Mouse (Mus musculus) megakaryocyte, adult 5-6 weeks (primary cell): ENCODE measurements around the gene Atxn2l. TPM values are rescaled to one million over a fixed set of nuclear protein-coding genes. Genes with fewer than 3 reads are reported as not detected.

Source experiments
- ATAC-seq: 2 replicates; pipeline ENCODE4 v1.8.0; 2016; ENCODE audit warnings: mild to moderate bottlenecking, inconsistent platforms; ENCODE audit not compliant: poor library complexity, severe bottlenecking
- total RNA-seq, 2 experiments: library from RNA; stranded (forward) in 1 of 2; stranded (reverse) in 1 of 2; fragments of 153-499, 151-499 nt in 1 of 2; fragments of 221-1000, 200-1000 nt in 1 of 2; gene quantifications; 2 replicates each; pipeline versions ENCODE4 v1.2.3 to v1.2.4; 2015 to 2017

The Atxn2l gene
- total RNA-seq (2015) (75.5 and 84.4 TPM in 2 replicates), total RNA-seq (2017) (26.1 and 40.5 TPM in 2 replicates)

GRCm38 (mm10) chr7:126503273-126503878 is at the start of gene Atxn2l:
Gene Atxn2l, minus strand, starts transcription at chr7:126503437.
- ATAC-seq: peak; percentile 87

GRCm38 (mm10) chr7:126545631-126546030 is 42.4 kb upstream of the Atxn2l start:
- ATAC-seq: no peak

- ATAC-seq: no peak
These were observed 38.4 kb upstream of the Atxn2l start for GRCm38 (mm10) chr7:126541661-126542060.

GRCm38 (mm10) chr7:126537820-126538585 is 34.8 kb upstream of the Atxn2l start:
- peak; percentile 60 for ATAC-seq

- ATAC-seq: no peak
These were observed 33.2 kb upstream of the Atxn2l start for GRCm38 (mm10) chr7:126536466-126536865.

- ATAC-seq: peak; percentile 43
These were observed 32.5 kb upstream of the Atxn2l start for GRCm38 (mm10) chr7:126535766-126536165.

GRCm38 (mm10) chr7:126533434-126533833 is 30.2 kb upstream of the Atxn2l start:
- no peak for ATAC-seq

GRCm38 (mm10) chr7:126528166-126528577 is 24.9 kb upstream of the Atxn2l start:
- ATAC-seq: peak; percentile 49; the same call in 1 of the 2 replicates

- no peak for ATAC-seq
These were observed 20.1 kb upstream of the Atxn2l start for GRCm38 (mm10) chr7:126523316-126523715.

- ATAC-seq: no peak
These were observed 16.3 kb upstream of the Atxn2l start for GRCm38 (mm10) chr7:126519513-126519912.

- no peak for ATAC-seq
These were observed 15.2 kb upstream of the Atxn2l start for GRCm38 (mm10) chr7:126518261-126518941.

GRCm38 (mm10) chr7:126511287-126511686 is 8.1 kb upstream of the Atxn2l start:
- no peak for ATAC-seq

GRCm38 (mm10) chr7:126507126-126507778 is 4.0 kb upstream of the Atxn2l start:
- ATAC-seq: no peak

- no peak for ATAC-seq
These were observed 1.7 kb upstream of the Atxn2l start for GRCm38 (mm10) chr7:126504913-126505312.

- ATAC-seq: 0 out of 2 replicates have a peak, but pooled peaks have one; percentile 1
These were observed 486 bp downstream of the Atxn2l start for GRCm38 (mm10) chr7:126502751-126503150.

GRCm38 (mm10) chr7:126502023-126502741 is 1.1 kb downstream of the Atxn2l start:
- ATAC-seq: peak; percentile 49

- ATAC-seq: no peak
These were observed 1.6 kb downstream of the Atxn2l start for GRCm38 (mm10) chr7:126501684-126502022.

GRCm38 (mm10) chr7:126499416-126499815 is 3.8 kb downstream of the Atxn2l start:
- ATAC-seq: no peak

- ATAC-seq: no peak
These were observed 5.3 kb downstream of the Atxn2l start for GRCm38 (mm10) chr7:126497966-126498365.

GRCm38 (mm10) chr7:126496475-126496874 is 6.8 kb downstream of the Atxn2l start:
- ATAC-seq: no peak

GRCm38 (mm10) chr7:126494120-126494519 is 9.1 kb downstream of the Atxn2l start:
- no peak for ATAC-seq
